Mouse (Mus musculus): ENCODE data around the gene Enox1.

- TF ChIP-seq GATA1 (IDR thresholded peaks at IDR 0.05; ENCODE audit: low read length) = no peak
- no peak for TF ChIP-seq TAL1 (IDR thresholded peaks at IDR 0.05; ENCODE audit: low read length)
Measured at GRCm38 (mm10) chr14:77416358-77416757, 259.8 kb downstream of the Enox1 start.
